Mouse (Mus musculus): Measurements from ENCODE around the gene Tab1. TPM values are rescaled to one million over a fixed set of nuclear protein-coding genes. Genes with fewer than 3 reads are reported as not detected.

Tab1 gene
- total RNA-seq, 2 experiments from 2014 or later, result 27.8 to 32.4 TPM

GRCm38 (mm10) chr15:80133682-80134449 is 939 bp downstream of the Tab1 start:
- intact Hi-C loops (cut with DNase I), result loop anchor here (5.0 kb wide), 2 partner anchors 42 to 93 kb away; partner anchors contain the start of genes Rpl3 and Syngr1
- DNase-seq, result peak; percentile 21 to 34

- peak; percentile 28 to 33 for DNase-seq
- intact Hi-C loops (cut with DNase I), result loop anchor here (5.0 kb wide), 2 partner anchors 42 to 93 kb away; partner anchors contain the start of genes Rpl3 and Syngr1
Observed at GRCm38 (mm10) chr15:80134450-80134847, 1.5 kb downstream of the Tab1 start.

DNA sequence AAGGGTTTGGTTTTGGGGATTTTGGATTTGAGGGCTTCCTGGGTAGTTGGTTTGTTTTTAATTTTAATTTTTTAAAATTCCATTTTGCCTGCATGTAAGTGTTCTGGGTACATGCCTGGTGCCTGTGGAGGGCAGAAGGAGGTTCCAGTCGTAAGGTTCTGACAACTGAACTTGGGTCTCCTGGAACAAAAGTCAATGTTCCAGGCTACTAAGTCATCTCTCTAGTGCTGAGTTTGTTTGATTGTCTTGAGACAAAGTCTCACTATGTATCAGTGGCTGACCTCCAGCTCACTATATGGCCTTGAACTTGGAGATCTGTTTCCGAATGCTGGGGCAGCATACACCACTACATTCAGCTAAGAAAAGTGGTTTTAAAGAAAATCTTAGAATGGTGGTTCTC is 2.6 kb downstream of the Tab1 start:
- no peak for DNase-seq
- intact Hi-C loops (cut with DNase I), result no loop called here

DNA sequence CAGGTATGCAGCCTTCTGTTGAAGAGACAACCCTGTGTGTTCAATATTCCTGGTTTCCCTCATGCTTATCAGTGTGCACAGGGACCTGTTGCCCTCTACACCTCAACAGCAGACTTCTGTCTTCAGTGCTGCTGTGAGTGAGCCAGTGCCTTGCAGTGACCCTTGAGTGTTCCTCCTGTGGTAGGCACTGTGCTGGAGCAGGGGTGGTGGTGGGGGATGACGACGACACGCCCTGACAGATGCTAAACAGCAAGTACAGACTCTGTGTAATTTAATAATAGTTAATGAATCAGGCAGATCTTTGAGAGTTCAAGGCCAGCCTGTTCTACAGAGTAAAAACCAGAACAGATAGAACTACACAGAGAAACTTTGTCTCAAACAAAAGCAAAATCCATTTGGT is 3.7 kb downstream of the Tab1 start:
- no peak for DNase-seq
- intact Hi-C loops (cut with DNase I), result no loop called here

DNA sequence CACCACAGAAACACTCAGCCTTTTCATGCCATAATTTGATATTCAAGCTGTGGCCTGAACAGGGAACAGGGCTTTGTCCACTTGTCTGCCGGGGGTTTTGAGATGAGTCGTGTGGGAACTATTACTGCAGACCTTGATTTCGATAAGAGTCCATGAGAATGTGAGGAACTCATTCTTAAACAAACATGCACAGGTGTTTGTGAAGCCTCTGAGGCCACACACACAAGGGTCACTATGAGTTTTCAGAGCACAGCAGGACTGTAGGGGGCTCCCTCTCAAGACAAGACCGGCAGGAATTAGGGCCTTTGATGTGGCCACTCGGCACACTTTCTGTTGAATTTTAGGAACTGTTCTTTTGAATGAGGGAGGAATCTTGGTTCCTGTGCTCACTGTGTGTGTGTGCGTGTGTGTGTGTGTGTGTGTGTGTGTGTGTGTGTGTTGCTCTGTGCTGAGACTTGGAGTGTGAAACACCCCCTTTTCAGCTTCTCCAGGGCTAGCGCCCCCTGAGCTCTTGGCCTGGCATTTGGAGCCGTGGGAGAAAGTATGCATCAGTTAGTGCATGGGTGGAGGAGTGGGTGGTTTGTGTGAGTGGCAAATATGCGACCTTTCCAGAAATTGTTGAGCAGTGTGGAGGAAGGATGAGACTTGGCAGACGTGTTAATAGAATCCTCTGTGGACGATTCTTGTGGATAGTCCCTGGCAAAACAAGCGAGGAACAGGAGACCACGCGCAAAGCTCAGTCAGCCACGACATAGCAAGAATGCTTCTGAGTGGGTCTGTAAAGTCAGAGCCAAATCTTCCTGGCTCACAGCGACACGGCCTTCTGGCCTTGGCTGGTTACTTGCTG is 5.2 kb downstream of the Tab1 start:
- no peak for DNase-seq
- intact Hi-C loops (cut with DNase I), result no loop called here

DNA sequence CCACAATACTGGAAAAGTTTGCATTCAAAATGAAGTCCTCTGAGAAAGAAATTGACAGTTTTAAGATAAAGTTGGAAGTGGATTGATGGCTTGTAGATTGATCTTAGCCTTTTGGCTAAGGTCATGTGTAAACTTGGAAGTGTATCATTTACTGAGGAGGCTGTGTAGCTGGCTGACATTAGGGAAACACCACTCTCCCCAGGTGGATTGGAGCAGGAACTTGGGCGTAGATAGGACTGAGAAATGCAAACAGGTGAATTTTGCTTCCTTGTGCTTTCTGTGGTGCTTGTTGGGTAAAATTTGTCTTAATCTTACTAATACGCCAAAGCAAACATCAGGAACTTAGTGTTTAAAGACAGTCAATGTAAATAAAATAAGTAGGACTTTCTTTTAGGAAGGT is 7.4 kb downstream of the Tab1 start:
- intact Hi-C loops (cut with DNase I), result no loop called here

GRCm38 (mm10) chr15:80140878-80141277 is 8.0 kb downstream of the Tab1 start:
- no peak for DNase-seq
- intact Hi-C loops (cut with DNase I), result no loop called here

More for the DNA sequence above, 7.4 kb downstream of the Tab1 start:
- no peak for DNase-seq

GRCm38 (mm10) chr15:80142130-80142529 is 9.2 kb downstream of the Tab1 start:
- no peak for DNase-seq
- intact Hi-C loops (cut with DNase I), result no loop called here

- no peak for DNase-seq
- intact Hi-C loops (cut with DNase I), result no loop called here
Observed at GRCm38 (mm10) chr15:80143760-80144159, 10.8 kb downstream of the Tab1 start.

GRCm38 (mm10) chr15:80145397-80145796 is 12.5 kb downstream of the Tab1 start:
- no peak for DNase-seq
- intact Hi-C loops (cut with DNase I), result no loop called here

DNA sequence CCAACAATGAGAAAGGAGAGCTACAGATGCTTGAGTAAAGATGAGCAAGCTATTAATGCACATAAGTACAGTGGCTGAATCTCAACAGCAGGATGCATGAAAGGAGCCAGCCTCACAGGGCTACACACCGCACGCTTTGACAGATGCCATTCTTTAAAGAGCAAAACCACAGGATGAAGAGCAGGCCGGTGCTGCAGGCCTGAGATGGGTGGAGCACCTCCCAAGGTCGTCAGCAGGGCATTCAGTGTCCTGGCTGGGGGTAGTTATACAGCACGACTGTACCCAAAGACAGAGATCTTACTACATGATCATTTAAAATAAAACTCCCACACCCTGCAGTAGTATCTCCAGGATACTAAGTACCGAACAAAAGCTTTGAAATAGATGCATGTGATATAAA is 13.2 kb downstream of the Tab1 start:
- DNase-seq, result no peak
- intact Hi-C loops (cut with DNase I), result no loop called here

DNA sequence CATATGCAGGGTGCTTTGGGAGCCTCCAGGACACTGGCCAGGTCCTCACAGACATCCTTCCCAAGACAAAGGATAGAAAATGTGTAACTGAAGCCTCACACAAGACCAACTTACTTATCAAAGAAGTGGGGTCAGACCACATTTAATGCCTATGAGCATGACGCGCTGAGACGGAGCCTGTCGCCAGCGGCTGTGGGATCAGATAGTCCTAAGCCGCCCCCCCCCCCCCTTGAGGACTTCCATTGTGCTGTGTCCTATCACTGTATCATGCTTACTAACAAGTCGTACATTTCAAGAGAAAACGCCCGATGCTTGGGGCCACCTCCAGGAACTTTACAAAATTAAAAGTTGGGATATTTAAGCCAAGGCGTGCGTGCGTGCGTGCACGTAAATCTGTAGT is 14.2 kb downstream of the Tab1 start:
- no peak for DNase-seq
- intact Hi-C loops (cut with DNase I), result no loop called here

DNA sequence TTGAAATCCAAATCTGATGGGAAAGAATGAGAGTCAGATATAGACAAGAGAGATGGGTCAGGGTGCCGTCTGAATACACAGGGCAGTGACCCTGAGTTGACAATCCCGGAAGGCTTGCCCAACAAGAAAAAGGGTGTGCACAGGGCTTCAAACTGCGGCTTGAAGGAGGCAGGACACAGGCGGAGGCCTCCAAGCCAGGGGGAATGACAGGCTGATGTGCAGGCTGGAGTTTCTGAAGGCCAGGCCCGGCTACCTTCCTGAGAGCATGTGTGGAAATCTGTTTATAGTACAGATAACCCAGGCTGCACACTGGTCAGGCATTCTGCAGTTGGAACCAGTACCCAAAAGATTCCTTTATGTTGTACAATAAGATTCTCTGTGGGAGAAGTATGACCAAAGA is 14.6 kb downstream of the Tab1 start:
- DNase-seq, result no peak

GRCm38 (mm10) chr15:80148565-80148964 is 15.6 kb downstream of the Tab1 start:
- intact Hi-C loops (cut with DNase I), result no loop called here

More for the DNA sequence above, 14.6 kb downstream of the Tab1 start:
- intact Hi-C loops (cut with DNase I), result no loop called here

DNA sequence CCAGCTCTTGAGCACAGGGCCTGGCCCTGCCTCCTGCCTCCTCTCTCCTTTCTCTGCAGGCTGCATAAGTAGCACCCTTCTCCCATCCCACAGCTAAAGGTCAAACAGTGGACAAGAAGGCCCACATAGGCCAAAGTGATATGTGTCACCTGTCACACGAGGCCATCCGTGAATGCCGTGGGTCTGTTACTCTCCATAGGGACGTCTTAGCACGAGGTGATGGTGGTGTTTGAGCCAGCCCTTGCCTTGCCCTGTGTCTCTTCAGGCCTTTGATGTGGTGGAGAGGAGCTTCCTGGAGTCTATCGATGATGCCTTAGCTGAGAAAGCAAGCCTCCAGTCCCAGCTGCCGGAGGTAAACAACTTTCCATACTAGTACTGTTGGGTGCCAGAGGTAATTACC is 16.6 kb downstream of the Tab1 start:
- intact Hi-C loops (cut with DNase I), result no loop called here
- DNase-seq, result no peak

More at GRCm38 (mm10) chr15:80148565-80148964, 15.6 kb downstream of the Tab1 start:
- DNase-seq, result no peak

GRCm38 (mm10) chr15:80152663-80153062 is 19.7 kb downstream of the Tab1 start:
- intact Hi-C loops (cut with DNase I), result no loop called here

DNA sequence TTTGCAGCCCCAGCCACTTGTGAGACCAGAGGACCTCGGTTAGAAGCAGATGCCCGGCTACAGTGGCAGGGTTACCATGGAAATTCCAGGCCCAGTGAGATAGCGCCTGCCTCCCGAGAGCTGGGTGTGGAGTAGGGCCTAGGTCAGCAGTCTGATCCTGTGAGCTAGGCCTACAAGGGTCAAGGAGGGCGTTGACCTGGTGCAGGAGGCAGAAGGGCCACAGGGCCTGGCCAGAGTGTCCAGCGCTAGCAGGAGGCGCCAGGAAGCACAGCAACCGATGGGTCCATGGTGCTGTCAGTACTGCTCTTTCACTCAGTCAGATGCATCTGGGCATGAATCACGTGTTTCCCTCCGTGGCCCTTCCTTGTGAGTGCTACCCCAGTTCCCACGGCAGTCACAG is 20.8 kb downstream of the Tab1 start:
- DNase-seq, result no peak
- intact Hi-C loops (cut with DNase I), result no loop called here

More at GRCm38 (mm10) chr15:80152663-80153062, 19.7 kb downstream of the Tab1 start:
- DNase-seq, result peak; percentile 54 to 77

DNA sequence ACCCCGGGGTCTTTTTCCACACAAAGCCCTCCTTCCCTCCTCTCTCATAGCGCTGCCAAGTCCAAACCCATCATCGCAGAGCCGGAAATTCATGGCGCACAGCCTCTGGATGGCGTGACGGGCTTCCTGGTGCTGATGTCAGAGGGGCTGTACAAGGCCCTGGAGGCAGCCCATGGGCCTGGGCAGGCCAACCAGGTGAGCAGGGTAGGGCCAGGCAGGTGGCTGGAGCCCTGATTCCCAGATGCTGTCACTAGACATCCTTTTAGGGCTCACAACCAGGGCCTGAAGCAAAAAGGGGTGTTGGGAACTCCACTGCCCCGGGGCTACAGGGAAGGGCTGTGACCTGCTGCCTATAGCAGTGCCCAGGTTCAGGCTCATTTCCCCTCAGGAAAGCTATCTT is 22.8 kb downstream of the Tab1 start:
- DNase-seq, result no peak
- intact Hi-C loops (cut with DNase I), result no loop called here

GRCm38 (mm10) chr15:80157197-80157943 is 24.4 kb downstream of the Tab1 start:
- DNase-seq, result no peak
- intact Hi-C loops (cut with DNase I), result no loop called here

GRCm38 (mm10) chr15:80158001-80158706 is 25.2 kb downstream of the Tab1 start:
- intact Hi-C loops (cut with DNase I), result no loop called here
- no peak for DNase-seq
